In genomic region chr13:23695514-23695913, GRCm38 (mm10) we compare ENCODE assay signal across 14 mouse cellular contexts. TPM values are rescaled to one million over a fixed set of nuclear protein-coding genes. Genes with fewer than 3 reads are reported as not detected.
DNase-seq lines count a peak whose midpoint lies in the region; ATAC-seq and TF ChIP-seq lines count a peak whose summit lies in the region.
"Had no signal": no experiment of that assay in that cellular context is flagged by ENCODE, and none has a peak within 500 bp of the region (broad histone marks: within the 10 kb centered on the region; RNA-seq: fewer than 3 reads in every experiment).

TSS of gene Hist1h1t (plus strand) at chr13:23695814.

- ATAC-seq in liver, embryonic 11.5 days (replicated peaks; ENCODE audit: low FRiP score) = no peak
- no peak for ATAC-seq in limb, embryonic 13.5 days (ENCODE audit: low FRiP score, low read depth)
- ATAC-seq: forebrain, embryonic 15.5 days; midbrain, embryonic 15.5 days; Patski had no signal

- H3K9ac ChIP-seq in liver, embryonic 11.5 days (ENCODE audit: low read depth, low read length) = peak within 1 kb of the TSS; percentile 25; the same call in 1 of the 2 replicates
- H3K9ac ChIP-seq in ES-Bruce4 (ENCODE audit: low read depth, poor library complexity, severe bottlenecking) = peak within 1 kb of the TSS; percentile 28; the same call in 1 of the 2 replicates
- no peak within 1 kb of the TSS for H3K9ac ChIP-seq in limb, embryonic 13.5 days
- H3K9ac ChIP-seq: forebrain, embryonic 15.5 days; hindbrain, embryonic 15.5 days; midbrain, embryonic 15.5 days had no signal

- no peak for TF ChIP-seq POLR2A in ES-Bruce4 (IDR thresholded peaks at IDR 0.05; ENCODE audit: insufficient read depth, low read length)

- 35% methylated on average over 13 of the region's 13 CpGs for WGBS in heart, embryonic 10.5 days
- 54% methylated on average over 13 of the region's 13 CpGs for WGBS in liver, embryonic 11.5 days
- WGBS in limb, embryonic 13.5 days = 52% methylated on average over 13 of the region's 13 CpGs

- H3K4me1 ChIP-seq in heart, embryonic 10.5 days = peaks cover 16% of the 10 kb centered on the region
- peaks cover 12% of the 10 kb centered on the region; the same call in 1 of the 2 replicates for H3K4me1 ChIP-seq in liver, embryonic 11.5 days (replicated peaks; ENCODE audit: control insufficient read depth, insufficient read depth, low read length)
- H3K4me1 ChIP-seq in ES-Bruce4 (ENCODE audit: control insufficient read depth, insufficient read depth, low read length) = no peaks in the 10 kb centered on the region
- H3K4me1 ChIP-seq in limb, embryonic 13.5 days = peaks cover 17% of the 10 kb centered on the region

- no peaks in the 10 kb centered on the region for H3K27me3 ChIP-seq in heart, embryonic 10.5 days (ENCODE audit: insufficient read depth, poor library complexity, severe bottlenecking)
- H3K27me3 ChIP-seq in liver, embryonic 11.5 days (replicated peaks; ENCODE audit: control insufficient read depth, insufficient read depth, low read length) = no peaks in the 10 kb centered on the region
- H3K27me3 ChIP-seq in ES-Bruce4 (ENCODE audit: control insufficient read depth, insufficient read depth, low read length, poor library complexity, severe bottlenecking) = no peaks in the 10 kb centered on the region
- H3K27me3 ChIP-seq in limb, embryonic 13.5 days = no peaks in the 10 kb centered on the region
- H3K27me3 ChIP-seq: forebrain, embryonic 15.5 days; hindbrain, embryonic 15.5 days; midbrain, embryonic 15.5 days; Patski had no signal

- H3K27ac ChIP-seq in heart, embryonic 10.5 days = peak within 1 kb of the TSS; percentile 71
- H3K27ac ChIP-seq in liver, embryonic 11.5 days (ENCODE audit: low read depth, low read length) = peak within 1 kb of the TSS; percentile 69; the same call in 1 of the 2 replicates
- H3K27ac ChIP-seq in ES-Bruce4 (ENCODE audit: insufficient read depth, low read length) = no peak within 1 kb of the TSS
- peak within 1 kb of the TSS; percentile 40; the same call in 1 of the 2 replicates for H3K27ac ChIP-seq in limb, embryonic 13.5 days
- H3K27ac ChIP-seq: forebrain, embryonic 15.5 days; hindbrain, embryonic 15.5 days; midbrain, embryonic 15.5 days had no signal

- intact Hi-C loops in heart, postnatal 25 days (cut with DNase I) = loop anchor here (5.0 kb wide), 1 partner anchor 1653 kb away; the partner anchor contains the start of genes Hist1h2ag, Hist1h2bj and Hist1h4i

- H3K4me3 ChIP-seq in heart, embryonic 10.5 days = peak within 1 kb of the TSS; percentile 37
- no peak within 1 kb of the TSS for H3K4me3 ChIP-seq in liver, embryonic 11.5 days (ENCODE audit: low read depth, low read length)
- no peak within 1 kb of the TSS for H3K4me3 ChIP-seq in ES-Bruce4 (ENCODE audit: low read depth, low read length)
- 0 out of 2 replicates have a peak within 1 kb of the TSS, but pooled peaks have one; percentile 10 for H3K4me3 ChIP-seq in limb, embryonic 13.5 days
- H3K4me3 ChIP-seq: forebrain, embryonic 15.5 days; hindbrain, embryonic 15.5 days; midbrain, embryonic 15.5 days had no signal

- TF ChIP-seq CTCF in ES-Bruce4 (IDR thresholded peaks at IDR 0.05; ENCODE audit: low read depth, low read length) = no peak

- no peak for DNase-seq in heart, embryonic 10.5 days (ENCODE audit: low spot score)
- DNase-seq in heart, postnatal 25 days (ENCODE audit: low spot score) = no peak
- no peak for DNase-seq in liver, embryonic 11.5 days (ENCODE audit: low spot score)
- DNase-seq in liver = no peak
- no peak for DNase-seq in adipocyte (ENCODE audit: low spot score)
- DNase-seq in right cerebral cortex, postnatal 10 days (ENCODE audit: low spot score in 2 of 2) = no peak
- DNase-seq: cerebellum, adult 11 months had no signal

- no peak for TF ChIP-seq EP300 in ES-Bruce4 (IDR thresholded peaks at IDR 0.05; ENCODE audit: insufficient read depth, low read depth, low read length)

- no peaks in the 10 kb centered on the region for H3K9me3 ChIP-seq in heart, embryonic 10.5 days
- no peaks in the 10 kb centered on the region for H3K9me3 ChIP-seq in liver, embryonic 11.5 days (ENCODE audit: control insufficient read depth, low read length)
- H3K9me3 ChIP-seq in ES-Bruce4 (replicated peaks; ENCODE audit: control insufficient read depth, insufficient read depth, low read length, poor library complexity, severe bottlenecking) = no peaks in the 10 kb centered on the region
- no peaks in the 10 kb centered on the region for H3K9me3 ChIP-seq in limb, embryonic 13.5 days
- H3K9me3 ChIP-seq: forebrain, embryonic 15.5 days; hindbrain, embryonic 15.5 days; midbrain, embryonic 15.5 days had no signal

- no peaks in the 10 kb centered on the region for H3K36me3 ChIP-seq in heart, embryonic 10.5 days
- H3K36me3 ChIP-seq in liver, embryonic 11.5 days (ENCODE audit: control insufficient read depth, insufficient read depth, low read length) = no peaks in the 10 kb centered on the region
- no peaks in the 10 kb centered on the region for H3K36me3 ChIP-seq in ES-Bruce4 (ENCODE audit: control insufficient read depth, insufficient read depth, low read length, poor library complexity, severe bottlenecking)
- H3K36me3 ChIP-seq in limb, embryonic 13.5 days = no peaks in the 10 kb centered on the region
- H3K36me3 ChIP-seq: forebrain, embryonic 15.5 days; hindbrain, embryonic 15.5 days; midbrain, embryonic 15.5 days had no signal

- H3K4me2 ChIP-seq in liver, embryonic 11.5 days = peak within 1 kb of the TSS; percentile 51
- peak within 1 kb of the TSS; percentile 46 for H3K4me2 ChIP-seq in limb, embryonic 13.5 days (replicated peaks)
- H3K4me2 ChIP-seq: forebrain, embryonic 15.5 days; hindbrain, embryonic 15.5 days; midbrain, embryonic 15.5 days had no signal

RNA-seq across cellular contexts. Expression of gene Hist1h1t, which starts in this region (rescaled TPM):
- 0.24 TPM in 1 of 2 replicates, not detected in the other for polyA plus RNA-seq in heart, embryonic 10.5 days (2016; fragmentation: Nextera tagmentation; extraction: Ambion mirVana)
- total RNA-seq in heart, postnatal 25 days (2021) = not detected
- polyA plus RNA-seq in liver, embryonic 11.5 days (2014; fragmentation: Nextera tagmentation; extraction: Ambion mirVana) = not detected in 2 replicates
- not detected in 2 replicates for polyA plus RNA-seq in ES-Bruce4 (2011; ENCODE audit: insufficient read depth, insufficient read length, low read depth, missing spikeins)
- 0.36 and 0.43 TPM in 2 replicates for polyA plus RNA-seq in limb, embryonic 13.5 days (2015; fragmentation: Nextera tagmentation; extraction: Ambion mirVana)
- polyA plus RNA-seq: forebrain, embryonic 15.5 days; hindbrain, embryonic 15.5 days; midbrain, embryonic 15.5 days; urinary bladder, adult 2 months had no signal

Comparison
In these comparisons a context has a peak if more than half of its experiments do, and no peak if none do; other contexts are left out.
1. H3K4me3 ChIP-seq: peak in heart, embryonic 10.5 days (single experiment) and limb, embryonic 13.5 days (single experiment); none in liver, embryonic 11.5 days (single experiment) and ES-Bruce4 (single experiment).